16 mouse cellular contexts compared by ENCODE assay signal in genomic region chr16:50324746-50325145, GRCm38 (mm10).
"Had no signal": no experiment of that assay in that cellular context is flagged by ENCODE, and none has a peak within 500 bp of the region (broad histone marks: within the 10 kb centered on the region; RNA-seq: fewer than 3 reads in every experiment).

No protein-coding gene starts in this region.

- H3K4me1 ChIP-seq: neural tube, embryonic 12.5 days; neural tube, embryonic 13.5 days; neural tube, embryonic 15.5 days; stomach, embryonic 15.5 days had no signal

- DNase-seq: retina, postnatal 1 day; right cerebral cortex, adult 18-20 months; right cerebral cortex, postnatal 14 days; right cerebral cortex, postnatal 25 days; right cerebral cortex, postnatal 4 days; spleen, adult 18-20 months; thymus, adult 18-20 months; thymus, adult 2 months; thymus, postnatal 14 days; thymus, postnatal 25 days; thymus, postnatal 4 days had no signal

- H3K27me3 ChIP-seq: neural tube, embryonic 12.5 days; neural tube, embryonic 13.5 days; neural tube, embryonic 15.5 days; stomach, embryonic 15.5 days had no signal

- H3K9me3 ChIP-seq: neural tube, embryonic 12.5 days; neural tube, embryonic 13.5 days; neural tube, embryonic 15.5 days; stomach, embryonic 15.5 days had no signal

- H3K4me2 ChIP-seq: neural tube, embryonic 12.5 days; neural tube, embryonic 13.5 days; neural tube, embryonic 15.5 days; stomach, embryonic 15.5 days had no signal

- H3K36me3 ChIP-seq: neural tube, embryonic 12.5 days; neural tube, embryonic 13.5 days; neural tube, embryonic 15.5 days; stomach, embryonic 15.5 days had no signal

- H3K4me3 ChIP-seq: neural tube, embryonic 12.5 days; neural tube, embryonic 13.5 days; neural tube, embryonic 15.5 days; stomach, embryonic 15.5 days had no signal

- H3K9ac ChIP-seq: neural tube, embryonic 12.5 days; neural tube, embryonic 13.5 days; neural tube, embryonic 15.5 days; stomach, embryonic 15.5 days had no signal

- H3K27ac ChIP-seq: neural tube, embryonic 12.5 days; neural tube, embryonic 13.5 days; neural tube, embryonic 15.5 days; stomach, embryonic 15.5 days; stomach, postnatal 0 days had no signal
